Mouse (Mus musculus): Measurements from ENCODE around the gene Elovl1. TPM values are rescaled to one million over a fixed set of nuclear protein-coding genes. Genes with fewer than 3 reads are reported as not detected.

The Elovl1 gene
- total and polyA plus RNA-seq, 3 experiments, result 45.9 to 110 (median 61.1) TPM

DNA sequence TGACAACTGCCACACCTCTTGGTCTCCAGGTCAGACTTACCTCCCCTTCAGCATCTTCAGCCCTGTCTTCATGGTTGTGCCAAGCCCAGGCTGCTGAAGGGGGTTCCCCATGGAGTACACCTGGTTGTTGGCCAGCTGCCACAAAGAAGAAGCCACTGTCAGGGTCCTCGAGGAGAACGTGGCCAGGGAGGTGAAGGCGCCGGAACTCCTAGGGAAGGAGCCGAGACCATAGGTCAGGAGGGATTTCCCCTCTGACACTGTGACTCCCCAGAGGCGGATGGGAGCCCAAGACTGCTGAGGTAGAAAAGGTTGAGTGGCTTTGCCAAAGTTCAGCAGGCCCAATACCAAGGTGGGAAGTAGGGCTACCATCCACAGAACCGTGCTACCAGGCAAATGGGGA lies 44.6 kb upstream of the Elovl1 start:
- in situ Hi-C loops (cut with MboI; ENCODE audit: low pct_ligation_motif_present, low pct_unique_long_range_greater_than_20kb, low sequenced_read_pairs), result no loop called here
- H3K27ac ChIP-seq (ENCODE audit: insufficient read depth, low read depth), result no peak overlapping the region

DNA sequence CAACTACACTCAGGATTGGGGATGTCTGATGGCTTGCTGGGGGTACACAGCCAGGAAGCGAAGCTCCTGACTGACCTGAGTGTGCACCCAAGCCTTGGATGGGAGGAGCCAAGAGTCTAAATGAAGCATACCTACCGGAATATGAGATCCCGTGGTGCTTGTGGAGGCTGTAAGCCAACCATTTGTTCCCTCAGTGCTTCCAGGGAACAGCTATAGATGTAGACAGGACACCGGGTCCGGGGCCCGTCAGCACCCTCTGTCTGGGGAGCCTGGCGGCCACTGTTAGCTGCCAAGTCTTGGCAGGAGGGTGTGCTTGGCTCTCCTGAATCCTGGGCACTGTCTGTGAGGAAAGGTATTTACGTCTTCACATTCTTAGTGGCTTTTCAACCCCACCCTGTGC lies 40.6 kb upstream of the Elovl1 start:
- in situ Hi-C loops (cut with MboI; ENCODE audit: low pct_ligation_motif_present, low pct_unique_long_range_greater_than_20kb, low sequenced_read_pairs), result no loop called here
- dilution Hi-C loops (cut with MboI; ENCODE audit: extremely low pct_ligation_motif_present, extremely low pct_unique_long_range_greater_than_20kb, low sequenced_read_pairs), result no loop called here

More for the DNA sequence above, 44.6 kb upstream of the Elovl1 start:
- no peaks in the 10 kb centered on the region for H3K79me2 ChIP-seq (replicated peaks; ENCODE audit: control insufficient read depth, extremely low read depth, insufficient read depth, poor library complexity, severe bottlenecking)
- no peak overlapping the region for H3K9ac ChIP-seq (ENCODE audit: insufficient read depth, low read depth)
- no peaks in the 10 kb centered on the region for H3K27me3 ChIP-seq (replicated peaks)
- DNase-seq (ENCODE audit: extremely low read depth), result peak; percentile 71
- TF ChIP-seq EP300 (IDR thresholded peaks at IDR 0.05; ENCODE audit: low read length) (peak; percentile 43; the same call in 1 of the 2 replicates), SIN3A (IDR thresholded peaks at IDR 0.05; ENCODE audit: low read length) (no peak), ETS1 (conservative IDR thresholded peaks at IDR 0.05; ENCODE audit: low read depth, low read length) (peak; percentile 22; the same call in 1 of the 2 replicates), BHLHE40 (IDR thresholded peaks at IDR 0.05; ENCODE audit: low read depth, low read length) (peak; percentile 40; the same call in 1 of the 2 replicates), KAT2A (IDR thresholded peaks at IDR 0.05; ENCODE audit: insufficient replicate concordance, low read length) (no peak), UBTF (IDR thresholded peaks at IDR 0.05; ENCODE audit: low read depth, low read length) (0 out of 2 replicates have a peak, but pooled peaks have one; percentile 20)
- dilution Hi-C loops (cut with MboI; ENCODE audit: extremely low pct_ligation_motif_present, extremely low pct_unique_long_range_greater_than_20kb, low sequenced_read_pairs), result no loop called here
- no peak overlapping the region for H3K4me3 ChIP-seq (replicated peaks in 1 of 3; ENCODE audit: low read depth in 2 of 3, low read length in 2 of 3, poor library complexity in 1 of 3)
- no peak overlapping the region for H3K4me2 ChIP-seq (ENCODE audit: insufficient read depth, low read depth, poor library complexity, severe bottlenecking)
- peaks cover 93 to 99% of the 10 kb centered on the region in 2 experiments for H3K36me3 ChIP-seq (replicated peaks in 1 of 2; ENCODE audit: control insufficient read depth in 1 of 2, insufficient read depth in 1 of 2, low read length in 1 of 2)
- no peaks in the 10 kb centered on the region for H3K9me3 ChIP-seq (replicated peaks; ENCODE audit: low read length)
- H3K4me1 ChIP-seq (ENCODE audit: control insufficient read depth in 1 of 2, insufficient read depth in 2 of 2), result peaks cover 9 to 30% of the 10 kb centered on the region in 2 experiments

DNA sequence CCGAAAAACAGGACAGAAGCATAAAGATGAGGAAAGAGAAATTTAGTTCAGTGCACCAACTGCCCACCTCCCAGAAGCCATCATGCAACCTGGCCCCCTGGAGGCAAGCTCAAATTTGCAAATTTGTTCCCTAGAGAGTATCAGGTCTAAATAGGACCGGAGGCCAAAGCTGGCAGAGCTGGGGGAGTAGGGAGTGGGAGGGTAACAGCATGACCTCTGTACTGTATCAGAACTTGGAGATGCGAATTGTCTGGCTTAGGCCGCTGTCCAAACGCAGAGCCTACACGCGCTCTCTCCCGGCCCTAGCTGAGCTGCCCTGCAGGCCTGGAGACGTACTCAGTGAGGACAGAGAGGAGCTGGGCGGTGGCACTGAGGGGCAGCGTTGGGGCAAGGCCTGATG lies 37.7 kb upstream of the Elovl1 start:
- H3K4me2 ChIP-seq (ENCODE audit: insufficient read depth, low read depth, poor library complexity, severe bottlenecking), result no peak overlapping the region
- H3K4me1 ChIP-seq (ENCODE audit: control insufficient read depth in 1 of 2, insufficient read depth in 2 of 2), result peaks cover 4 to 13% of the 10 kb centered on the region in 2 experiments
- peaks cover 97 to 100% of the 10 kb centered on the region in 2 experiments for H3K36me3 ChIP-seq (replicated peaks in 1 of 2; ENCODE audit: control insufficient read depth in 1 of 2, insufficient read depth in 1 of 2, low read length in 1 of 2)
- no peak overlapping the region for H3K27ac ChIP-seq (ENCODE audit: insufficient read depth, low read depth)
- H3K79me2 ChIP-seq (replicated peaks; ENCODE audit: control insufficient read depth, extremely low read depth, insufficient read depth, poor library complexity, severe bottlenecking), result no peaks in the 10 kb centered on the region
- DNase-seq (ENCODE audit: extremely low read depth), result no peak
- no peak overlapping the region for H3K9ac ChIP-seq (ENCODE audit: insufficient read depth, low read depth)
- dilution Hi-C loops (cut with MboI; ENCODE audit: extremely low pct_ligation_motif_present, extremely low pct_unique_long_range_greater_than_20kb, low sequenced_read_pairs), result no loop called here
- peak overlapping the region in 1 of 3 experiments; percentile 0 for H3K4me3 ChIP-seq (replicated peaks in 1 of 3; ENCODE audit: low read depth in 2 of 3, low read length in 2 of 3, poor library complexity in 1 of 3)
- in situ Hi-C loops (cut with MboI; ENCODE audit: low pct_ligation_motif_present, low pct_unique_long_range_greater_than_20kb, low sequenced_read_pairs), result no loop called here
- H3K27me3 ChIP-seq (replicated peaks), result no peaks in the 10 kb centered on the region
- no peaks in the 10 kb centered on the region for H3K9me3 ChIP-seq (replicated peaks; ENCODE audit: low read length)
- no peak for TF ChIP-seq MEF2A (IDR thresholded peaks at IDR 0.05; ENCODE audit: borderline replicate concordance, low read depth, low read length)
- TF ChIP-seq RCOR1 (conservative IDR thresholded peaks at IDR 0.05; ENCODE audit: low read depth, low read length), result no peak
- no peak for TF ChIP-seq ZC3H11A (IDR thresholded peaks at IDR 0.05; ENCODE audit: low read depth, low read length)
- no peak for TF ChIP-seq MYC (IDR thresholded peaks at IDR 0.05; ENCODE audit: low read depth, low read length)
- TF ChIP-seq ETS1 (conservative IDR thresholded peaks at IDR 0.05; ENCODE audit: low read depth, low read length), result no peak
- TF ChIP-seq TBP (conservative IDR thresholded peaks at IDR 0.05; ENCODE audit: low read depth, low read length), result no peak
- TF ChIP-seq CHD1 (IDR thresholded peaks at IDR 0.05; ENCODE audit: low read depth, low read length), result no peak
- no peak for TF ChIP-seq MAX (IDR thresholded peaks at IDR 0.05; ENCODE audit: low read length)
- TF ChIP-seq USF2 (conservative IDR thresholded peaks at IDR 0.05; ENCODE audit: low read depth, low read length), result no peak
- TF ChIP-seq MXI1 (IDR thresholded peaks at IDR 0.05; ENCODE audit: low read depth, low read length), result no peak
- TF ChIP-seq IRF4 (IDR thresholded peaks at IDR 0.05; ENCODE audit: low read depth, low read length), result no peak
- no peak for TF ChIP-seq E2F4 (IDR thresholded peaks at IDR 0.05; ENCODE audit: insufficient replicate concordance, low read depth, low read length)
- no peak for TF ChIP-seq KAT2A (IDR thresholded peaks at IDR 0.05; ENCODE audit: insufficient replicate concordance, low read length)
- no peak for TF ChIP-seq CHD2 (IDR thresholded peaks at IDR 0.05; ENCODE audit: low read length)
- no peak for TF ChIP-seq HCFC1 (IDR thresholded peaks at IDR 0.05; ENCODE audit: low read depth, low read length)
- no peak for TF ChIP-seq NRF1 (IDR thresholded peaks at IDR 0.05; ENCODE audit: low read depth, low read length)

More for the DNA sequence above, 40.6 kb upstream of the Elovl1 start:
- no peak overlapping the region for H3K27ac ChIP-seq (ENCODE audit: insufficient read depth, low read depth)
- peaks cover 13 to 41% of the 10 kb centered on the region in 2 experiments for H3K4me1 ChIP-seq (ENCODE audit: control insufficient read depth in 1 of 2, insufficient read depth in 2 of 2)
- TF ChIP-seq MEF2A (IDR thresholded peaks at IDR 0.05; ENCODE audit: borderline replicate concordance, low read depth, low read length) (no peak), RAD21 (IDR thresholded peaks at IDR 0.05; ENCODE audit: low read depth, low read length) (no peak), KAT2A (IDR thresholded peaks at IDR 0.05; ENCODE audit: insufficient replicate concordance, low read length) (no peak), USF1 (IDR thresholded peaks at IDR 0.05; ENCODE audit: low read depth, low read length) (no peak), ZMIZ1 (IDR thresholded peaks at IDR 0.05; ENCODE audit: low read depth, low read length) (no peak), MAFK (IDR thresholded peaks at IDR 0.05; ENCODE audit: insufficient replicate concordance, low read length) (no peak), RCOR1 (conservative IDR thresholded peaks at IDR 0.05; ENCODE audit: low read depth, low read length) (no peak), PAX5 (IDR thresholded peaks at IDR 0.05; ENCODE audit: low read length) (no peak), ZC3H11A (IDR thresholded peaks at IDR 0.05; ENCODE audit: low read depth, low read length) (no peak), ZKSCAN1 (IDR thresholded peaks at IDR 0.05; ENCODE audit: borderline replicate concordance, low read depth, low read length) (no peak), ZNF384 (IDR thresholded peaks at IDR 0.05; ENCODE audit: low read depth, low read length) (no peak), HCFC1 (IDR thresholded peaks at IDR 0.05; ENCODE audit: low read depth, low read length) (no peak), NELFE (IDR thresholded peaks at IDR 0.05; ENCODE audit: low read depth, low read length) (no peak), CHD1 (IDR thresholded peaks at IDR 0.05; ENCODE audit: low read depth, low read length) (no peak), GABPA (IDR thresholded peaks at IDR 0.05; ENCODE audit: insufficient replicate concordance, low read depth, low read length) (no peak), E2F4 (IDR thresholded peaks at IDR 0.05; ENCODE audit: insufficient replicate concordance, low read depth, low read length) (no peak)
- H3K9me3 ChIP-seq (replicated peaks; ENCODE audit: low read length), result no peaks in the 10 kb centered on the region
- H3K9ac ChIP-seq (ENCODE audit: insufficient read depth, low read depth), result no peak overlapping the region
- DNase-seq (ENCODE audit: extremely low read depth), result no peak
- no peak overlapping the region for H3K4me3 ChIP-seq (replicated peaks in 1 of 3; ENCODE audit: low read depth in 2 of 3, low read length in 2 of 3, poor library complexity in 1 of 3)
- H3K36me3 ChIP-seq (replicated peaks in 1 of 2; ENCODE audit: control insufficient read depth in 1 of 2, insufficient read depth in 1 of 2, low read length in 1 of 2), result peaks cover 98 to 100% of the 10 kb centered on the region in 2 experiments
- no peaks in the 10 kb centered on the region for H3K79me2 ChIP-seq (replicated peaks; ENCODE audit: control insufficient read depth, extremely low read depth, insufficient read depth, poor library complexity, severe bottlenecking)
- H3K4me2 ChIP-seq (ENCODE audit: insufficient read depth, low read depth, poor library complexity, severe bottlenecking), result no peak overlapping the region
- H3K27me3 ChIP-seq (replicated peaks), result no peaks in the 10 kb centered on the region
